Mouse (Mus musculus) stomach, embryonic 16.5 days (tissue): Measurements from ENCODE around the gene Pgm5. TPM values are rescaled to one million over a fixed set of nuclear protein-coding genes. Genes with fewer than 3 reads are reported as not detected.

Experiments used
- ATAC-seq: fragments of 200-750 bp; cut with Nextera tagmentation; 2 replicates; pipeline ENCODE4 v1.8.0; 2017; ENCODE audit warnings: moderate number of reproducible peaks, moderate TSS enrichment; ENCODE audit not compliant: insufficient read depth, low FRiP score
- H3K27ac ChIP-seq: fragments of 300-500 bp; sonication (generic); 2 replicates; pipeline ENCODE4 v1.5.1; 2014; ENCODE audit warnings: low read length
- H3K27me3 ChIP-seq: fragments of 300-500 bp; sonication (generic); 2 replicates; pipeline ENCODE4 v1.6.1; 2014; ENCODE audit warnings: low read length, control low read depth, mixed read lengths; ENCODE audit not compliant: control insufficient read depth, insufficient read depth
- H3K36me3 ChIP-seq: fragments of 300-500 bp; sonication (generic); 2 replicates; pipeline ENCODE4 v1.6.1; 2014; ENCODE audit warnings: low read length; ENCODE audit not compliant: control insufficient read depth, insufficient read depth
- H3K4me1 ChIP-seq: fragments of 300-500 bp; sonication (generic); 2 replicates; pipeline ENCODE4 v1.6.1; 2014; ENCODE audit warnings: low read length, control low read depth, mixed read lengths; ENCODE audit not compliant: control insufficient read depth, insufficient read depth
- H3K4me2 ChIP-seq: fragments of 300-500 bp; sonication (generic); 2 replicates; pipeline ENCODE4 v1.6.1; 2014; ENCODE audit warnings: low read depth, low read length, mixed read lengths
- H3K4me3 ChIP-seq: fragments of 300-500 bp; sonication (generic); replicated peaks from 2 replicates; pipeline ENCODE4 v1.5.1; 2014; ENCODE audit warnings: mild to moderate bottlenecking, low read length
- H3K9ac ChIP-seq: fragments of 300-500 bp; sonication (generic); 2 replicates; pipeline ENCODE4 v1.6.1; 2014; ENCODE audit warnings: low read length
- H3K9me3 ChIP-seq: fragments of 300-500 bp; sonication (generic); replicated peaks from 2 replicates; pipeline ENCODE4 v1.6.1; 2016; ENCODE audit warnings: low read length, control low read depth; ENCODE audit not compliant: control insufficient read depth
- WGBS: fragments of 180-500 bp; shearing (Covaris S2); extraction: QIAGEN DNeasy Blood & Tissue Kit; methylation state at CpG from one replicate; pipeline ENCODE4 v1.1.7; 2014; 5-methylcytosine and 5-hydroxymethylcytosine counted together
- polyA plus RNA-seq: library from polyadenylated mRNA; unstranded; fragments of >200 nt; fragmentation: Nextera tagmentation; extraction: Ambion mirVana; gene quantifications from 2 replicates; pipeline ENCODE4 v1.2.1, GENCODE M21; 2015

Pgm5 gene
- polyA plus RNA-seq, 1 experiment from 2014 or later: 10.5 TPM

DNA sequence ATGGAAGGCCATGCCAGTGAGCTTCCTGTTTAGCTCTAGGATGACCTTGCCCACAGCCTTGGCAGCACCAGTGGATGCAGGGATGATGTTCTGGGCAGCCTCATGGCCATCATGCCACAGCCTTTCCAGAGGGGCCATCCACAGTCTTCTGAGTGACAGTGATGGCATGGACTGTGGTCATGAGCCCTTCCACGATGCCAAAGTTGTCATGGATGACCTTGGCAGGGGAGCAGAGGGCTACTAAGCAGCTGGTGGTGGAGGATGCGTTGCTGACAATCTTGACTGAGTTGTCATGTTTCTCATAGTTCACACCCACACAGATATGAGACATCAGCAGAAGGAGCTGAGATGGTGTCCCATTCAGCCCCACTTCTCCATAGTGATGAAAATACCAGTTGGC lies 169.0 kb downstream of the Pgm5 start:
- no peaks in the 10 kb centered on the region for H3K27me3 ChIP-seq
- no peaks in the 10 kb centered on the region for H3K9me3 ChIP-seq
- no peak overlapping the region for H3K27ac ChIP-seq
- H3K4me3 ChIP-seq: no peak overlapping the region
- 0 out of 2 replicates have a peak, but pooled peaks cover 4% of the 10 kb centered on the region for H3K36me3 ChIP-seq
- no peaks in the 10 kb centered on the region for H3K4me1 ChIP-seq
- no peak overlapping the region for H3K4me2 ChIP-seq
- no peak for ATAC-seq
- no peak overlapping the region for H3K9ac ChIP-seq
- 78% methylated on average over 2 of the region's 2 CpGs for WGBS

DNA sequence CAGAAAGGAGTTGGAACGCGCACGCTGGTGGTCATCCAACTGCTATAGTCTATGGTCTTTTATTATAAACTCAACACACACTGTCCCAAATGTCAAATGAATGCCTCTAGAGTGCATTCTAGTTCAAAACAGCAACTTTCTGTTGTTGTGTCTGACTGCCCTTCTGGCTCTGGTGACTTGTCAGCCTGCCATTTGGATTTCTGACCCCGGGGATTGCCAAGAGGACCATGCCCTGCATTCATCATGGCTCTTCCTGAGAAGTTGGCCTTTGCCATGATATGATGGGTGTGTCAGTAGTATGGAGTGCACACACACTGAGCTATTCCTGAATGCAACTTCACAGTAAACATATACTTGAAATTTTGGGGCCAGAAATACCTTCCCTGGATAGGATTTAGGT lies 172.1 kb downstream of the Pgm5 start:
- H3K9me3 ChIP-seq: no peaks in the 10 kb centered on the region
- ATAC-seq: no peak

DNA sequence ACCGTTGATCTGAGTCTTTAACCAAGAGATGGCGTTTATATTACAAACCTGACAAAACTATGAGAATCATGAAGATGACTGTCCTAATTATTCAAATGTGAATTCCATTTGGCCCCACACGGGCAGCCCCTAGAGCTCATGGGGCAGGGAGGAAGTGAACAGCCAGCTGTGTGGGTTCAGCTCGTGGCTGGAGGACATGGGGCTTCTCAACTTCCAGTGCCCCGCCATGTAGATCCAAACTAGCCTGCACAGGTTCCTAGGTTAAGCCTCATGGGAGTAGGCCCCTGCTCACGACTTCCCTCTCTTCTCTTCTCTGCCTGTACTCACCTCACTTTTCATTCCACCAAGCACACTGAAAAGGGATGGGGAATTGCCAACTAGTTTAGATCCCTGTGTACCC lies 173.3 kb downstream of the Pgm5 start:
- H3K27me3 ChIP-seq: no peaks in the 10 kb centered on the region
- H3K27ac ChIP-seq: no peak overlapping the region
- no peaks in the 10 kb centered on the region for H3K9me3 ChIP-seq
- H3K4me3 ChIP-seq: no peak overlapping the region
- no peak overlapping the region for H3K4me2 ChIP-seq
- H3K4me1 ChIP-seq: no peaks in the 10 kb centered on the region
- no peak overlapping the region for H3K9ac ChIP-seq
- 74% methylated on average over 6 of the region's 6 CpGs for WGBS
- no peak for ATAC-seq
- H3K36me3 ChIP-seq: 0 out of 2 replicates have a peak, but pooled peaks cover 4% of the 10 kb centered on the region

More for the DNA sequence above, 172.1 kb downstream of the Pgm5 start:
- no peak overlapping the region for H3K9ac ChIP-seq
- no peaks in the 10 kb centered on the region for H3K27me3 ChIP-seq
- H3K4me1 ChIP-seq: no peaks in the 10 kb centered on the region
- no peak overlapping the region for H3K27ac ChIP-seq
- H3K4me2 ChIP-seq: no peak overlapping the region
- no peak overlapping the region for H3K4me3 ChIP-seq
- H3K36me3 ChIP-seq: 0 out of 2 replicates have a peak, but pooled peaks cover 4% of the 10 kb centered on the region
- 90% methylated on average over 4 of the region's 4 CpGs for WGBS

DNA sequence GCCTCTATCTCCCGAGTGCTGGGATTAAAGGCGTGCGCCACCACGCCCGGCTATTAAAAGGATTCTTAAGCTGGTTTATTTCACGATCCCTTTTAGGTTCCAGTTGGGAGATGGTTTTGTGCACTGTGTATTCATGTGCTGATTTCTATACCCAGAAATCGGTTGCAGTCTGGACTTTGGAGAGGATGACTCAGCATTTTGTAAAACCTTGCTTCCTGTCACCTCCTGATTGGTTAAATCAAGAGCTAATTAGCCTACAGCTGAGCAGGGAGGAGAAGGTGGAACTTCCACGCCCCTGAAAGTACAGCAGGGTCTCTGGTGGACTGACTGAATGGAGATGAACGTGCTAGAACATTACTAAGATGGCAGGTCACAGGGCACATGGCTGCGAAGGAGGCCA lies 175.2 kb downstream of the Pgm5 start:
- no peak for ATAC-seq
- H3K9me3 ChIP-seq: no peaks in the 10 kb centered on the region
- no peak overlapping the region for H3K4me3 ChIP-seq
- no peaks in the 10 kb centered on the region for H3K4me1 ChIP-seq
- no peaks in the 10 kb centered on the region for H3K27me3 ChIP-seq
- H3K4me2 ChIP-seq: no peak overlapping the region
- no peak overlapping the region for H3K27ac ChIP-seq
- H3K36me3 ChIP-seq: no peaks in the 10 kb centered on the region
- no peak overlapping the region for H3K9ac ChIP-seq
- WGBS: 84% methylated on average over 10 of the region's 10 CpGs

DNA sequence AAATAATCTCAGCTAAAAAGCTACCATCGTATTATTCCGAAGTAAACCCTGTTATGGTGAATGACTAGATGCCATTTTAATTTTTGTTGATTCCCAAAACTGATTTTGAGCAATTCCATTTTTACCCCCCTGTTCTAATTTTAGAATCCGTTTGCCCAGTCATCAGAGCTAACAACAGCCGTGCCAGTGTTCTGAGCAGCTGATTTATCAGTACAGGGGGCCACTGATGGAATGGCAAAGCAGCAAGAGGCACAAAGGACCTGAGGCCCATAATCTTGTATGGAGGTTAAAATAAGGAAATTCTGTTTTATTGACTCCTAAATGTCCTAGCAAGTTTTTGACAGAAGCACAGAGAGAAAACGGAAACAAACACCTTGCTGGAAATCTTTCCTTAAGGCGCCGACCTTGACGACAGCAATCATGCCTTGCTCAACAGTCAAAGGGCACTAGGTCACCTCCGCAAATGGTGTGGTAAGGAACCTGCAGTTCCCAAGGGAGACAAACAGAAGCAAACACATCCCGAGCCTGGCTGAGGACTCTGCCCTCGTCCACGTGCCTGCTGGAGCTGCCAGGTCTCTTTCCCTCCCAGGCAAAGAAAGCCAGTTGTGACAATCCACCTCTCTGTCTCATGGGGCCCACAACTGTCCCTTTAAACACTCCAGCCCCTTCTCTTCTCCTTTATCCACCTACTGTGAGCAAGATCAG lies 178.5 kb downstream of the Pgm5 start:
- 0 out of 2 replicates have a peak, but pooled peaks have one; percentile 25 for ATAC-seq

DNA sequence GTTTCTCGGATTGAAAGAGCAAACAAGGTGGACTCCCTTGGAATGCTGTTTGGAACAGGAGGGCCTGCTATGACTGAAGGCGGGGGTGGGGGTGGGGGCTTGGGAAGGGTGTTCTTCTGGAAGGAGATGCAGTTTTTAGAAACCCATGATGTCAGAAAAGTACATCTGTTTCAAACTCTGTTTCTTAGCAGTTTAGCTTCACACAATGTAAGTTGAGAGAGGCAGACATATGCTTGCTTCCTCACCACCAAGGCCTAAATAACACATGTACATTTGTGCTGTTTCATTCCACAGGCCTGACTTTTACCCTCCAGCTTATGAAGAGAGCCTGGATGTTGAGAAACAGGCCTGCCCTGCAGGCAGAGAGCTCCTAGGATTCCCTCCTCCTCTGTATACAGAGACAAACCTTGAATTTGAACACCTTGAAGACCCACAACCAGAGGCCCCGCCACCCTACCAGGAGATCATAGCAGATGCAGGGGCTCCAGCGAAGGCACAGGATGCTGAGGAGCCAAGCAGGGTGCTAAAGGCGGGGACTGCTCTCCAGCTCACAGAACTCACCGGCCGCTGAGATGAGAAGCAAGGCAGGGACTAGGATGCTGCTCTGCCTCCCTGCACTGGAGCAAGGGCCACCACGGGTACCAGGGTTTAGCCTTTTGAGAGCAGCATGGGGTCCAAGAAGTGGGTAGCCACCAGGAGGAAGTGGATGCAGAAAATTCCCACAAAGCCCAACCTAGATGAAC lies 184.2 kb downstream of the Pgm5 start:
- no peaks in the 10 kb centered on the region for H3K36me3 ChIP-seq
- H3K27me3 ChIP-seq: no peaks in the 10 kb centered on the region
- H3K4me1 ChIP-seq: peaks cover 3% of the 10 kb centered on the region; the same call in 1 of the 2 replicates
- H3K9me3 ChIP-seq: no peaks in the 10 kb centered on the region
- 62% methylated on average over 8 of the region's 8 CpGs for whole genome bisulfite sequencing
- H3K4me2 ChIP-seq: no peak overlapping the region
- H3K4me3 ChIP-seq: no peak overlapping the region
- H3K9ac ChIP-seq: no peak overlapping the region
- no peak for ATAC-seq
- H3K27ac ChIP-seq: no peak overlapping the region

More for the DNA sequence above, 178.5 kb downstream of the Pgm5 start:
- 53% methylated on average over 12 of the region's 12 CpGs for WGBS
- H3K4me3 ChIP-seq: no peak overlapping the region
- H3K4me2 ChIP-seq: no peak overlapping the region
- H3K9me3 ChIP-seq: no peaks in the 10 kb centered on the region
- no peaks in the 10 kb centered on the region for H3K36me3 ChIP-seq
- H3K27me3 ChIP-seq: no peaks in the 10 kb centered on the region
- no peaks in the 10 kb centered on the region for H3K4me1 ChIP-seq
- H3K9ac ChIP-seq: no peak overlapping the region
- H3K27ac ChIP-seq: no peak overlapping the region

DNA sequence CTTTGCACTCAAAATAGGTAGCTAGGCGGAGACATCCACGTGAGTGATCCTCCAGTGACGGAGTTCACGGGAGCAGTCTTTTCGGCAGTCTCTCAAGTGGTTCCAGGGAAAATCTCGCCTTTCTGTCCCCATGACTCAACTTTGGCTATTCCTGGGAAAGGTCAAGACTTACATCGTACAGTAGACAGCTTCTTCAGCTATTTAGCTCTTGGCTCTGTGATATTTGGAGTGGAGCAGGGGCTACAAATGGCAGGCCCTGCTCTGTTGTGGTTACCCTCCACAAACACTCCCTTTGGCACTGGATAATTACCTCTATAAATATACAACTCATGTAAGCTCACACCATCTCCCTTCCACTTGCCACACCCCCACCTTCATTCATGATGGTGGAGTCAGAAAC lies 185.2 kb downstream of the Pgm5 start:
- Histone ChIP-seq H3K9ac (no peak overlapping the region), H3K27me3 (no peaks in the 10 kb centered on the region), H3K27ac (no peak overlapping the region), H3K4me1 (peaks cover 3% of the 10 kb centered on the region; the same call in 1 of the 2 replicates), H3K4me2 (no peak overlapping the region), H3K36me3 (no peaks in the 10 kb centered on the region), H3K9me3 (no peaks in the 10 kb centered on the region), H3K4me3 (no peak overlapping the region)
- ATAC-seq: no peak
- 85% methylated on average over 7 of the region's 7 CpGs for WGBS

DNA sequence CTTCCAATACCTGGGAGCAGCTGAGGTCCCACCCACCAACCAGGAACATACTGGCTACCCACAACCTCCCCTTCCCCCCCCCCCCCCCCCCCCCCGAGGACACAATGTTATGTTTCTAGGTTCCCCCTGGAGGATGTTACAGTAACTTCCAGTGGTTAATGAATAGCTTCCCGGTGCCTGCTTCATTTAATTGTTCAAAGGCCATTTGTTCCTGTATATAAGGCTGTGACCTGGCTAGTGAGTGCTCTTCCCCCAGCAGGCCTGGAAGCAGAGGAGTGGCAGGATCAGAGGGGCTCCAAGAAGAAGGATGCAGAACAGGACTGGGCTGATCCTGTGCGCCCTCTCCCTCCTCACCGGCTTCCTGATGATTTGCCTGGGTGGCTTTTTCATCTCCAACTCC lies 187.9 kb downstream of the Pgm5 start, which contains the start of gene Tmem252:
TSS of gene Tmem252 (plus strand) at position 247 of the 400 bp plus-strand sequence.
- H3K27me3 ChIP-seq: no peaks in the 10 kb centered on the region
- H3K4me2 ChIP-seq: no peak within 1 kb of the TSS
- no peak within 1 kb of the TSS for H3K9ac ChIP-seq
- H3K4me3 ChIP-seq: no peak within 1 kb of the TSS
- no peak for ATAC-seq
- no peaks in the 10 kb centered on the region for H3K9me3 ChIP-seq
- no peaks in the 10 kb centered on the region for H3K36me3 ChIP-seq
- peaks cover 3% of the 10 kb centered on the region; the same call in 1 of the 2 replicates for H3K4me1 ChIP-seq
- WGBS: 50% methylated on average over 4 of the region's 4 CpGs
- H3K27ac ChIP-seq: no peak within 1 kb of the TSS

DNA sequence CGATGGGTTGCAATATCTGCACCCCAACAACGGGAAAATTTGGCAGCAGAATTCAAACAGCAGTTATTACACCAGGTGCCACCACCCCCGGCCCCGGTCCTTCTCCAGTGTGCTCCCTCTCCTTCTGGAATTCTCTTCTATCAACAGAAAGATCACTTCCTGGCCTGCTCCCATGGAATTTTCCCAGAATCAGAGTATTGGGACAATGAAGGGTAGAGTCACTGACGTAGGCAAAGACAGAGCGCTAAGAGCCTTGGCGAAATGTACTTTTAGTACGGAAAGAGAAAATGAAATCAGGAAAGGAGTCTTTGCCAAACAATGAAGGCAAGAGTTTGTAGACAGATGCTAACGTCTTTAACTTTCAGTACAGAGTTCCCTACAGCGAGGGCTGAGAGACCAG lies 188.3 kb downstream of the Pgm5 start:
- H3K4me2 ChIP-seq: no peak overlapping the region
- ATAC-seq: no peak
- peaks cover 3% of the 10 kb centered on the region; the same call in 1 of the 2 replicates for H3K4me1 ChIP-seq
- no peaks in the 10 kb centered on the region for H3K27me3 ChIP-seq
- WGBS: 59% methylated on average over 10 of the region's 10 CpGs
- no peak overlapping the region for H3K9ac ChIP-seq
- no peaks in the 10 kb centered on the region for H3K9me3 ChIP-seq
- no peaks in the 10 kb centered on the region for H3K36me3 ChIP-seq
- H3K4me3 ChIP-seq: no peak overlapping the region
- no peak overlapping the region for H3K27ac ChIP-seq
